Mouse (Mus musculus): ENCODE measurements at regions not wholly inside any gene's neighbourhood (a gene's known extent, or its start where the extent isn't known, plus 50 kb on each side); places are given as distances from the start of the nearest gene placed in this dataset.

DNA sequence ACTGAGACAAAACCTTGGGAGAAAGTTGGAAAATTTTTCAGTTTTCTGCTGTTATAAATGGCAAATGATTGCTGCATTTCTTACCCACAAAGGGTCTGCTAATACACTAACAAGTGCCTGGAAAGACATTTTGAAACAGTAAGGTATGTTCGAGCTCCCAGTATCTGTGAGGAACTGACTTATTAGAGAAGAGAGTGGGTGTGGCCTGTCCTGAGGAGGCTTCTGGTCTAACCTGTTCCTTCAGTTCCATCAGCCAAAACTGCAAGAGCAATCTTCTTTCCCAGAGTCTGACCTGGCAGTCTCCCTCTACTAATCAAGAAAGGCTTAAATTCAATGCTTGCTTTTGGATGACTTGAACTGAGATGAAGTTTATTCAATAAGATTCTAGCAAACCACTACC lies 183.6 kb downstream of the Ptprc start:
- no peaks in the 10 kb centered on the region for H3K27me3 ChIP-seq (ENCODE audit: control insufficient read depth, insufficient read depth, low read length)
- no peaks in the 10 kb centered on the region for H3K79me2 ChIP-seq (replicated peaks; ENCODE audit: control insufficient read depth, insufficient read depth, low read length)
- intact Hi-C loops (cut with DNase I) = no loop called here
- no peaks in the 10 kb centered on the region for H3K4me1 ChIP-seq (ENCODE audit: control insufficient read depth, insufficient read depth, low read length)
- no peak overlapping the region for H3K27ac ChIP-seq
- no peaks in the 10 kb centered on the region for H3K36me3 ChIP-seq (ENCODE audit: control insufficient read depth, insufficient read depth, low read length)
- H3K4me3 ChIP-seq = no peak overlapping the region
- TF ChIP-seq CTCF (IDR thresholded peaks at IDR 0.05) (no peak), EP300 (IDR thresholded peaks at IDR 0.05; ENCODE audit: insufficient read depth, low read depth, low read length) (no peak), POLR2A (IDR thresholded peaks at IDR 0.05; ENCODE audit: insufficient read depth, low read depth, low read length) (no peak)
- H3K9ac ChIP-seq (ENCODE audit: low read depth, low read length) = no peak overlapping the region
- DNase-seq = no peak
- 85% methylated on average over 1 of the region's 1 CpGs for WGBS

DNA sequence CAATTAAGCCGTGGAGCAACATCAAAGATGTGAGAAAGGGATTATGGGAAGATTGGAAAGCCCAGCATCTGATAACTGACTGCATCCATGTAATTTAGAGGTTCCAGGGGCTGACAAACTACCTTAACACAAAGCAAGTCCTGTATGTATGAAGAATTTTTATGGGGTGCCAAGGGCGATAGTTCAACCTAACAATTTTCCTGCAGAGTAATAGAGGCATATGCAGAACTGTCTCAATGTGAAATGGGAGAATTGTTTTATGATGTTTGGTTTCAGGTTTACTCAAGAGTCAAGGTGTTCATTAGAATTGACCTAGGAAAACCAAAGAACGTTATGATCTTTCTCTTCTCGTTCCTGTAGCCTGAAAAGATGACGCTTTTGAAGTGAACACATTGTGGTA lies 184.1 kb downstream of the Ptprc start:
- Histone ChIP-seq H3K27ac (no peak overlapping the region), H3K9ac (ENCODE audit: low read depth, low read length) (no peak overlapping the region), H3K79me2 (replicated peaks; ENCODE audit: control insufficient read depth, insufficient read depth, low read length) (no peaks in the 10 kb centered on the region), H3K4me1 (ENCODE audit: control insufficient read depth, insufficient read depth, low read length) (no peaks in the 10 kb centered on the region), H3K27me3 (ENCODE audit: control insufficient read depth, insufficient read depth, low read length) (no peaks in the 10 kb centered on the region), H3K4me3 (no peak overlapping the region), H3K36me3 (ENCODE audit: control insufficient read depth, insufficient read depth, low read length) (no peaks in the 10 kb centered on the region)
- no peak for DNase-seq
- TF ChIP-seq EP300 (IDR thresholded peaks at IDR 0.05; ENCODE audit: insufficient read depth, low read depth, low read length) = no peak
- TF ChIP-seq POLR2A (IDR thresholded peaks at IDR 0.05; ENCODE audit: insufficient read depth, low read depth, low read length) = no peak
- no peak for TF ChIP-seq CTCF (IDR thresholded peaks at IDR 0.05)
- intact Hi-C loops (cut with DNase I) = no loop called here
- 93% methylated on average over 5 of the region's 5 CpGs for WGBS

DNA sequence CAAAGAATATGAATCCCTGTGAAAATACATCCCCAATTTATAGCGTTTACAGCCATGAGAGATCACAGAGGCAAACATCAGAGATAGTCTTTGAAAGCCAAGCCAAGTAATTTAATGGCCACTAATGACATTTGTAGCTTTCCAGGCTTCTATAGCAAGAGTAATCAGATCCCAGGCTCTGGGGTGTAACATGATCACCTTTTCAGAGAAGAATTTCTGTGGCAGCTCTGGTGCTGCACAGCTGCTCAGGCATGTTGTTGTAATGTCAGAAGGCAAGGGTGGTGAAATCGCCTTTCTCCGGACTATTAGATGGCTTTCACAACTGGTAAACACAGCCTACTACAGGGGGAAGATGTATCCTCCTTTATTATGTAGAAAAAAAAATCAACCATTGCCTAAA lies 202.1 kb downstream of the Ptprc start:
- Histone ChIP-seq H3K27me3 (ENCODE audit: control insufficient read depth, insufficient read depth, low read length) (no peaks in the 10 kb centered on the region), H3K79me2 (replicated peaks; ENCODE audit: control insufficient read depth, insufficient read depth, low read length) (no peaks in the 10 kb centered on the region), H3K9ac (ENCODE audit: low read depth, low read length) (no peak overlapping the region), H3K27ac (no peak overlapping the region), H3K4me1 (ENCODE audit: control insufficient read depth, insufficient read depth, low read length) (no peaks in the 10 kb centered on the region), H3K36me3 (ENCODE audit: control insufficient read depth, insufficient read depth, low read length) (no peaks in the 10 kb centered on the region), H3K4me3 (no peak overlapping the region)
- no peak for DNase-seq
- intact Hi-C loops (cut with DNase I) = no loop called here
- 84% methylated on average over 3 of the region's 3 CpGs for WGBS
- no peak for TF ChIP-seq CTCF (IDR thresholded peaks at IDR 0.05)

DNA sequence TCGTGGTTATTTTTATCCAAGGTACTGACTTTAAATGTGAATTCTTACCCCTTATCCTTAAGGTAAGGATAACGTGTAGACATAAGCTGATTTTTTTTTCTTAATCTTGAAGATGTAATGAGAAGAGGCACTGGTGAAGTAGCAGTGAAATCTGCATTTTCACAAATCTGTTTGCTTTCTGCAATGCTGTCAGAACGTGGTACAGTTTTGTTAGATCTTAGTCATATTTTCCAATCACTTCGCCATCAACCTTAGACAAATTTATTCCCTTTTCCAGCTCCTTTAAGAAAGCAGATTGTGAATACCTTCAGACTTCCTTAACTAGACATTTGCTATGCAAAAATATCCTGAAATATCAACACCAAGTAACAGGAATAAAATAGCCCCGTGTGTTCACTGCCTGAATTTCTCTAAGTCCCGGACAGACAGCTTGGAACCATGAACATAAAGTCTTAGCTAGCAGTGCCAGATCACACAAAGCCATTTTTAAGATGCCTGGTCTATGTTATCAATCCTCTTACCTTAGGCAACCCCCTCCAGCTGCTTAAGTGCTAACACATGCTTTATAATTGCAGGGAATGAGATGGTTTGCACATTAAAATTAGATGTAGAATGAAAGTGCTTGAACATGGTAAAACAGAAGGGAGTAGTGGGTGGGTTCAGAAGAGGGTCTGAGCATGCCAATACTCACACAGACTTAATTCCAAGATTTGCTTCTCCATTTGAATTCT lies 202.7 kb downstream of the Ptprc start:
- H3K79me2 ChIP-seq (replicated peaks; ENCODE audit: control insufficient read depth, insufficient read depth, low read length) = no peaks in the 10 kb centered on the region
- TF ChIP-seq EP300 (IDR thresholded peaks at IDR 0.05; ENCODE audit: insufficient read depth, low read depth, low read length) (no peak), CTCF (IDR thresholded peaks at IDR 0.05) (no peak), POLR2A (IDR thresholded peaks at IDR 0.05; ENCODE audit: insufficient read depth, low read depth, low read length) (no peak)
- no peak for DNase-seq

DNA sequence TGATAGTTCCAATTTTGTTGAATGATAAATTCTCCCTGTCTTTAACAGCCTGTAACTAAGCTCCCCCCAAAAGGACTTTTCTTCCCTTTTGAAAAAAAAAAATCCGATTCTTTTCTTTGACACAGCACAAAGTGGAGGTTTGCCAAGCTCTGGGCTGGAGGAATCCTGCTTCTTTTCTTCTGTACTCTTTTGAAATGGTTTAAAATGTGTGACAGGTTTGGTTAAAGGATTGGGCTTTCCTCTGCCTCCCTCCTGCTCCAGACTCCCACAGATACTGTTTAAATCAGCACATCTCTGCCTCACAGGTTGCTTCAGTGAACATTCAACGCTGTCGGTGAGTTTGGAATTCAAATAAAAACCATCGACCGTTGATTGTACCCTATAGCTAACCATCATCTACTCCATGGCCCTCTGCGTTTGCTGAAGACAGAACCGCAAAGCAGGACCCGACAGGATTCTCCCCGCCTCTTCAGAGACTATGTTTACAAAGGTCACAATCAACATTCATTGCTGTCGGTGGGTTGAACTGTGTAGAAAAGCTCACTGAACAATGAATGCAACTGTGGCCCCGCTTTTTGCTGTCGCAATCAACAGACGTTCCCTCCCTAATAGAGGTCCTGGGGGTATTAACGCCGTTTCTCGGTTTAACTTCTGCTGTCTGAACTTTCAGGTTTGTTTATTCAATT lies 209.2 kb downstream of the Ptprc start:
- Histone ChIP-seq H3K36me3 (ENCODE audit: control insufficient read depth, insufficient read depth, low read length) (no peaks in the 10 kb centered on the region), H3K79me2 (replicated peaks; ENCODE audit: control insufficient read depth, insufficient read depth, low read length) (no peaks in the 10 kb centered on the region), H3K4me1 (ENCODE audit: control insufficient read depth, insufficient read depth, low read length) (no peaks in the 10 kb centered on the region), H3K27me3 (ENCODE audit: control insufficient read depth, insufficient read depth, low read length) (no peaks in the 10 kb centered on the region), H3K27ac (no peak overlapping the region), H3K9ac (ENCODE audit: low read depth, low read length) (no peak overlapping the region), H3K4me3 (no peak overlapping the region)
- intact Hi-C loops (cut with DNase I) = no loop called here
- 88% methylated on average over 16 of the region's 16 CpGs for WGBS
- no peak for DNase-seq
- TF ChIP-seq CTCF (IDR thresholded peaks at IDR 0.05) (no peak), POLR2A (IDR thresholded peaks at IDR 0.05; ENCODE audit: insufficient read depth, low read depth, low read length) (no peak), EP300 (IDR thresholded peaks at IDR 0.05; ENCODE audit: insufficient read depth, low read depth, low read length) (no peak)

More for the DNA sequence above, 202.7 kb downstream of the Ptprc start:
- intact Hi-C loops (cut with DNase I) = no loop called here
- Histone ChIP-seq H3K4me3 (no peak overlapping the region), H3K36me3 (ENCODE audit: control insufficient read depth, insufficient read depth, low read length) (no peaks in the 10 kb centered on the region), H3K4me1 (ENCODE audit: control insufficient read depth, insufficient read depth, low read length) (no peaks in the 10 kb centered on the region), H3K27ac (no peak overlapping the region), H3K27me3 (ENCODE audit: control insufficient read depth, insufficient read depth, low read length) (no peaks in the 10 kb centered on the region), H3K9ac (ENCODE audit: low read depth, low read length) (no peak overlapping the region)
- WGBS = 62% methylated on average over 6 of the region's 6 CpGs

DNA sequence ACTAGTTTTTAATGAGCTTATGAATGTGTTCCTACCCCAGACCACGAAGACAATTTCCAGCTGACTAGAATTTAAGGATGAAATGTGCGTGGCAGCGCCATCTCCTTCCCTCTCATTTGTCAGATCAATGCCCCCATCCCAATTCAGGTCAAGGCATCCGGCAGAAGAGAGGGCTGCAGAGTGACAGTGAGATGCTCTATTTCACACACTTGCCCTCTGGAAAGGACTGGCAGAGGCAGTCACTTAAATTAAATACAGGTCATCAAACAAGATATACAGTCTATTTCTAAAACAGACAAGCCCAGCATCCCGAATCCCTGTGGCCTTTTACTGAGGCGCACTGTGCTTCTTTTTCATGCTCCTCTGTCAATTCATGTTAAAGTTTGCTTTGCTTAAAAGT lies 211.9 kb downstream of the Ptprc start:
- Histone ChIP-seq H3K9ac (ENCODE audit: low read depth, low read length) (no peak overlapping the region), H3K4me3 (no peak overlapping the region), H3K79me2 (replicated peaks; ENCODE audit: control insufficient read depth, insufficient read depth, low read length) (no peaks in the 10 kb centered on the region), H3K36me3 (ENCODE audit: control insufficient read depth, insufficient read depth, low read length) (no peaks in the 10 kb centered on the region), H3K27ac (no peak overlapping the region), H3K27me3 (ENCODE audit: control insufficient read depth, insufficient read depth, low read length) (no peaks in the 10 kb centered on the region), H3K4me1 (ENCODE audit: control insufficient read depth, insufficient read depth, low read length) (no peaks in the 10 kb centered on the region)
- TF ChIP-seq POLR2A (IDR thresholded peaks at IDR 0.05; ENCODE audit: insufficient read depth, low read depth, low read length) (no peak), EP300 (IDR thresholded peaks at IDR 0.05; ENCODE audit: insufficient read depth, low read depth, low read length) (no peak), CTCF (IDR thresholded peaks at IDR 0.05) (no peak)
- intact Hi-C loops (cut with DNase I) = no loop called here
- no peak for DNase-seq
- 91% methylated on average over 6 of the region's 6 CpGs for WGBS
